Mouse (Mus musculus) CH12.LX (cell line): ENCODE results near the gene Ism2.

Source experiments
- CTCF ChIP-seq, 2 experiments: IDR thresholded peaks in 1 of 2; conservative IDR thresholded peaks in 1 of 2; 2 replicates each; pipeline ENCODE4 v1.5.1; 2011 to 2012; ENCODE audit warnings: low read depth in 2 of 2, low read length in 2 of 2, improper control_type of control experiment in 1 of 2, inconsistent platforms in 1 of 2, mild to moderate bottlenecking in 1 of 2, moderate library complexity in 1 of 2
- MAX ChIP-seq: IDR thresholded peaks from 2 replicates; pipeline ENCODE4 v1.6.1; 2011; ENCODE audit warnings: low read length, improper control_type of control experiment
- MYC ChIP-seq: IDR thresholded peaks from 2 replicates; pipeline ENCODE4 v1.6.1; 2011; ENCODE audit warnings: low read depth, mild to moderate bottlenecking, improper control_type of control experiment, low read length
- POLR2A ChIP-seq: IDR thresholded peaks from 2 replicates; pipeline ENCODE4 v1.6.1; 2011; ENCODE audit warnings: low read depth, mild to moderate bottlenecking, improper control_type of control experiment, low read length
- TBP ChIP-seq: conservative IDR thresholded peaks from 2 replicates; pipeline ENCODE4 v1.6.1; 2011; ENCODE audit warnings: low read depth, low read length, improper control_type of control experiment
- TCF12 ChIP-seq: IDR thresholded peaks from 2 replicates; pipeline ENCODE4 v1.6.1; 2014; ENCODE audit warnings: low read depth, mild to moderate bottlenecking, inconsistent platforms, low read length, improper control_type of control experiment
- UBTF ChIP-seq: IDR thresholded peaks from 2 replicates; pipeline ENCODE4 v1.6.1; 2012; ENCODE audit warnings: low read depth, mild to moderate bottlenecking, inconsistent platforms, low read length, improper control_type of control experiment, moderate library complexity
- USF1 ChIP-seq: IDR thresholded peaks from 2 replicates; pipeline ENCODE4 v1.6.1; 2014; ENCODE audit warnings: low read depth, mild to moderate bottlenecking, inconsistent platforms, low read length, improper control_type of control experiment
- USF2 ChIP-seq: conservative IDR thresholded peaks from 2 replicates; pipeline ENCODE4 v1.6.1; 2011; ENCODE audit warnings: low read depth, low read length, improper control_type of control experiment
- ZKSCAN1 ChIP-seq: IDR thresholded peaks from 2 replicates; pipeline ENCODE4 v1.6.1; 2012; ENCODE audit warnings: low read depth, inconsistent platforms, low read length, improper control_type of control experiment, borderline replicate concordance

- TF ChIP-seq USF2, result no peak
- no peak for TF ChIP-seq POLR2A
- no peak for TF ChIP-seq CTCF (conservative IDR thresholded peaks at IDR 0.05 in 1 of 2, IDR thresholded peaks at IDR 0.05 in 1 of 2; ENCODE audit: low read depth in 2 of 2, low read length in 2 of 2)
- TF ChIP-seq UBTF, result no peak
- TF ChIP-seq ZKSCAN1, result no peak
- no peak for TF ChIP-seq MAX
- TF ChIP-seq MYC, result no peak
- no peak for TF ChIP-seq USF1
- no peak for TF ChIP-seq TCF12
- no peak for TF ChIP-seq TBP
Observed at GRCm38 (mm10) chr12:87238632-87239031, 60.9 kb downstream of the Ism2 start, which contains the start of gene Noxred1.
